Mouse (Mus musculus): Measurements from ENCODE around the gene Ccdc54. TPM values are rescaled to one million over a fixed set of nuclear protein-coding genes. Genes with fewer than 3 reads are reported as not detected.

Ccdc54 gene
- polyA plus RNA-seq (2017; shearing (Covaris generic)), result not detected

DNA sequence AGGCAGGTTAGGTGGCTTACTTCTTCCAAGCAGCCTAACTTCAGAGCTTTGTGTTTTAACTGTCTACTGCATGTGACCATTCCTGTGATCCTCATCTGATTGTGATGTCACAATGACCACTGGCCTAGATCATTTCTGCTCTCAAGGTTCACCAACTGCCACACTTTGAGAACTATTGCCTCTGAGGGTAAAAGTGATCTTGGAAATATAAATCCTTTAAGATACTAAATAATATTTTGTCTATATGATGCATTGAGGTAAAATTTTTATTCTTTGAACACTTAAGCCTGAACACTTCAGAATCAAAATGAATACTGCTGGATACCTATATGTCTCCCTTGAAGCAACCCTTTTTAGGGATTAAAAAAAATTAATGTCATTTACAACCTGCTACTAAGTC is at the start of gene Ccdc54:
Ccdc54 (minus strand) TSS at position 101 of the 400 bp plus-strand sequence.

Other genes starting within 250 kb of the Ccdc54 start
- 49.7 TPM for gene Bbx, start 158.8 kb downstream of the Ccdc54 start, polyA plus RNA-seq (2017; shearing (Covaris generic))

Data from effector memory CD4-positive, alpha-beta T cell, adult 7 months (primary cell).